Mouse (Mus musculus) 416B (cell line): ENCODE measurements at regions not wholly inside any gene's neighbourhood (a gene's known extent, or its start where the extent isn't known, plus 50 kb on each side); places are given as distances from the start of the nearest gene placed in this dataset.
A peak's percentile ranks its signal among the peaks of the same experiment; 100 is the strongest.

Source experiments
- DNase-seq: peaks from one replicate; pipeline ENCODE4 v3.0.0; 2011; ENCODE audit warnings: low read depth

DNA sequence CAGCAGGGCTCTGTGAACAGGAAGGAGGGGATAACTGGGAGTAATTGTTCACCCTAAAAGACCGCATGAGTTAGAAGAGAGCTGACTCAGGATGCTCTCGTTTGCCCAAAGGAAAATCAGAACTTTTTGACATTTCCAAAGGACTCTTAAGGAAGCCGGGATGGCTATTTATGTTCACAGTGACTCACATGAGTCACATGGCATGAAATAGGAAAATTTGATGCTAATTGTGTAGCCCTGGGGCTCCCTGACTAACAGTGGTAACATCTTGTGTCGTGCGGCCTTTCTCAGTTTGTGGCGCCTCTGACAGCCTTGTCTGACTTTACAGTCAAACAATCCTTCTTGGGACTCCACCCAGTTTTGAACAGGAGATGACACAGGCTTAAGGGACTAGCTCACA is 51.9 kb upstream of the Cacna1a start:
- DNase-seq: peak; percentile 4

DNA sequence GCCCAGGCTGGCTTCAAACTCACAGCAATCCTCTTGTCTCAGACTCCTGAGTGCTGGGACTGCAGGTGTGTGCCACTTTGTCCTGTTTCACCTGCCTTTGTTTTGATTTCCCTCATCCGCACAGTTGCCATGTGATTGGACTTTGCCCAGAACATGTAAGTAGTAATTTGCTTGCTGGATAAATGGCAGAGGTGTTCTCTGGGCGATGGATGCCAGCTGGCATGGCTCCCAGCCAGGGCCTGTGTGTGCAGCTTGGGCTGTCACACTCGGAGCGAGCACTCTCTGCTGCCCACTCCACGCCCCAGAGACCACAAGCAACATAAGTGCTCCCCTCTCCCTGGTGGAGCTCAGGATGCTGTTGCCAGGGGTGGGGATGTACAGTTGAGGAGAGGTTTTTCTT is 53.9 kb upstream of the Cacna1a start:
- DNase-seq: no peak

DNA sequence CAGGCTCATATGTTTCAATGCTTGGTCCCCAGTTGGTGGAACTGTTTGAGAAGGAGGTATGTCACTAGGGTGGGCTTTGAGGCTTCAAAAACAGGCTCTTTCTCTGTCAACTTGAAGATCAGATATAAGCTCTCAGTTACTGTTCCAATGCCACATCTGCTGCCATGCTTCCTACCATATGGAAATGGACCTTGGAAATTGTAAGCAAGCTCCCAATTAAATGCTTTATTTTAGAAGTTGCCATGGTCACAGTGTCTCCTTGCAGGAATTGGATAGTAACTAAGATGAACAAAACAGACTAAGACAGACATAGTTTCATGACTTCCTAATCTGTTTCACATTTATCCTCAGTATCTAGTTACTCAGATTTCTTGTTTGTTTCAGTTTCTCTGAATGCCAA is 56.7 kb upstream of the Cacna1a start:
- no peak for DNase-seq

DNA sequence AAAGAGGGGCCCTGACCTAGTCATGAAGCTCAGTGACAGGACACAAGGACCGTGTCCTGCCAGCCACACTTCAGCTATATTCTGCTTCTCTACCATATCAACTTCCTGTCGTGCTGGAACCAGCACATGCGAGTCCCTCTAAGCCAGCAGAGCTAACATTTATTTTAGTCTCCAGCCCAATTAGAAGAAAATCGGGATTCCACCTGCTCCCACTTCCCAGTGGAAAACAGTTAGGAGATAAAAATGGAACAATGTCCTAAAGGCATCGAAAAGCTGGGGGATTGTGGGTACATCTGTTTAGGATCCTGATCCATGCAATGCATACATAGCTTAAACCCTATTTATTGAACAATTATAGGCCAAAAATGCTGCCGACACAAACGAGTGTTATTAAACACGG is 58.7 kb upstream of the Cacna1a start:
- no peak for DNase-seq

DNA sequence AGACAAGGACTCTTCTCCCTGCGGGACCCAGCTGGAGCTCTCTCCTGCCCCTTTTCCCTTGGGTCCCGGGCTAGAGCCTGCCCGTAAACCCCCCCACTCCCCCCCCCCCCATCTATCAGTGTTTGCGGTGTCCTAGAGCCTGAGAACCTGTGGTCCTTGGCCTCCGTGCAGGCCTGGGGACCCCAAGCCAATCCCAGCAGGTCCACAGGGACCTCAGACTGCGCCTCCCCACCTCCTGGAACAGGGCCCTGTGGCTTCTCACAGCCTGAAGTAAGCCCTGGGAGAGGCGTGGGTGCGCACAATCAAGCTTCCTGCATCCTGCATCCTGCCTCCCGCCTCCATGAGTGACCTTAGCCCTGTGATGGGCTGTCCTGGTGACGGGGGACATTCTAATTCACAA is 52.6 kb upstream of the Ccdc130 start:
- no peak for DNase-seq

DNA sequence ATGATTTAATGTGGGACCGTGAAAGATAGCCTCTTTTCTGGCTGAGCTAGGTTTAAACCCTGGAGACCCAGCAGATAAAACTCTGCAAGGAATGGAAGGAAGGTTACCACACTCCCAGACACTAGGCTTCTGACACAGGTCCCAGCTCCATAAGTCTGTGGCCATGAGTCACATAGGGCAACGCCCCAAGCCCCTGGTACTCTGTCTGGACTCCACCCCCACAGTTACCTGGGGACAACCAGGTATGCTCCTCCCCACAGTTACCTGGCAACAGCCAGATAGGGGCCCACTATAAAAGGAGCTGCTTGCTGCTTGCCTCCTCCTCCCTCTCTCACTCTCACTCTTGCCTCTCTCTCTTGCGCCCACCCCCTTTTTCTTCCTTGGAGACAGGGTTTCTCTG is 51.7 kb upstream of the Ccdc130 start:
- no peak for DNase-seq
